Mouse (Mus musculus): Measurements from ENCODE around the gene 9130023H24Rik. TPM values are rescaled to one million over a fixed set of nuclear protein-coding genes. Genes with fewer than 3 reads are reported as not detected.

Gene 9130023H24Rik
- total RNA-seq, 1 experiment: 2.6 TPM

GRCm38 (mm10) chr7:128281765-128282164 lies 43.9 kb upstream of the 9130023H24Rik start:
- TF ChIP-seq CHD2 (IDR thresholded peaks at IDR 0.05; ENCODE audit: low read depth, low read length) (no peak), ZNF384 (IDR thresholded peaks at IDR 0.05; ENCODE audit: low read depth, low read length) (no peak), HCFC1 (IDR thresholded peaks at IDR 0.05; ENCODE audit: borderline replicate concordance, insufficient read depth, low read length) (no peak)
- Histone ChIP-seq H3K9me3 (ENCODE audit: control insufficient read depth, insufficient read depth, low read depth, low read length) (no peaks in the 10 kb centered on the region), H3K4me3 (ENCODE audit: insufficient read depth in 1 of 2, low read depth in 1 of 2, low read length in 2 of 2, poor library complexity in 1 of 2, severe bottlenecking in 1 of 2) (no peak overlapping the region), H3K27ac (ENCODE audit: insufficient read depth, low read depth, low read length, poor library complexity, severe bottlenecking) (no peak overlapping the region), H3K36me3 (ENCODE audit: control insufficient read depth, insufficient read depth, low read length, poor library complexity, severe bottlenecking) (peaks cover 6% of the 10 kb centered on the region), H3K9ac (ENCODE audit: insufficient read depth, low read depth, low read length, poor library complexity, severe bottlenecking) (no peak overlapping the region), H3K4me1 (ENCODE audit: control insufficient read depth in 2 of 2, insufficient read depth in 2 of 2, low read length in 2 of 2, poor library complexity in 1 of 2) (peaks cover 0 to 6% of the 10 kb centered on the region in 2 experiments; a peak in 2 of 4 replicates)
- DNase-seq (ENCODE audit: low read depth, low spot score): no peak
- in situ Hi-C loops (cut with MboI; ENCODE audit: low sequenced_read_pairs in 2 of 2, unreplicated experiment in 2 of 2): no loop called here

GRCm38 (mm10) chr7:128279750-128280149 lies 41.9 kb upstream of the 9130023H24Rik start:
- no peak for TF ChIP-seq ZNF384 (IDR thresholded peaks at IDR 0.05; ENCODE audit: low read depth, low read length)
- TF ChIP-seq ZC3H11A (IDR thresholded peaks at IDR 0.05; ENCODE audit: borderline replicate concordance, low read depth, low read length): no peak
- no peak for TF ChIP-seq CHD2 (IDR thresholded peaks at IDR 0.05; ENCODE audit: low read depth, low read length)
- no peak for TF ChIP-seq MAFK (IDR thresholded peaks at IDR 0.05; ENCODE audit: insufficient read depth, low read depth, low read length)
- TF ChIP-seq HCFC1 (IDR thresholded peaks at IDR 0.05; ENCODE audit: borderline replicate concordance, insufficient read depth, low read length): no peak
- peaks cover 0 to 11% of the 10 kb centered on the region in 2 experiments; a peak in 2 of 4 replicates for H3K4me1 ChIP-seq (ENCODE audit: control insufficient read depth in 2 of 2, insufficient read depth in 2 of 2, low read length in 2 of 2, poor library complexity in 1 of 2)
- in situ Hi-C loops (cut with MboI; ENCODE audit: low sequenced_read_pairs in 2 of 2, unreplicated experiment in 2 of 2): no loop called here
- peaks cover 11% of the 10 kb centered on the region for H3K36me3 ChIP-seq (ENCODE audit: control insufficient read depth, insufficient read depth, low read length, poor library complexity, severe bottlenecking)
- H3K27ac ChIP-seq (ENCODE audit: insufficient read depth, low read depth, low read length, poor library complexity, severe bottlenecking): no peak overlapping the region
- no peak overlapping the region for H3K4me3 ChIP-seq (ENCODE audit: insufficient read depth in 1 of 2, low read depth in 1 of 2, low read length in 2 of 2, poor library complexity in 1 of 2, severe bottlenecking in 1 of 2)
- DNase-seq (ENCODE audit: low read depth, low spot score): no peak
- no peaks in the 10 kb centered on the region for H3K9me3 ChIP-seq (ENCODE audit: control insufficient read depth, insufficient read depth, low read depth, low read length)
- no peak overlapping the region for H3K9ac ChIP-seq (ENCODE audit: insufficient read depth, low read depth, low read length, poor library complexity, severe bottlenecking)

GRCm38 (mm10) chr7:128276051-128276450 lies 38.2 kb upstream of the 9130023H24Rik start:
- H3K36me3 ChIP-seq (ENCODE audit: control insufficient read depth, insufficient read depth, low read length, poor library complexity, severe bottlenecking): peaks cover 15% of the 10 kb centered on the region; the same call in 1 of the 2 replicates
- no peak for DNase-seq (ENCODE audit: low read depth, low spot score)
- TF ChIP-seq ZC3H11A (IDR thresholded peaks at IDR 0.05; ENCODE audit: borderline replicate concordance, low read depth, low read length) (no peak), ZNF384 (IDR thresholded peaks at IDR 0.05; ENCODE audit: low read depth, low read length) (no peak), HCFC1 (IDR thresholded peaks at IDR 0.05; ENCODE audit: borderline replicate concordance, insufficient read depth, low read length) (no peak), CHD2 (IDR thresholded peaks at IDR 0.05; ENCODE audit: low read depth, low read length) (no peak)
- no peak overlapping the region for H3K4me3 ChIP-seq (ENCODE audit: insufficient read depth in 1 of 2, low read depth in 1 of 2, low read length in 2 of 2, poor library complexity in 1 of 2, severe bottlenecking in 1 of 2)
- in situ Hi-C loops (cut with MboI; ENCODE audit: low sequenced_read_pairs in 2 of 2, unreplicated experiment in 2 of 2): no loop called here
- H3K9me3 ChIP-seq (ENCODE audit: control insufficient read depth, insufficient read depth, low read depth, low read length): no peaks in the 10 kb centered on the region
- H3K27ac ChIP-seq (ENCODE audit: insufficient read depth, low read depth, low read length, poor library complexity, severe bottlenecking): no peak overlapping the region
- no peak overlapping the region for H3K9ac ChIP-seq (ENCODE audit: insufficient read depth, low read depth, low read length, poor library complexity, severe bottlenecking)
- H3K4me1 ChIP-seq (ENCODE audit: control insufficient read depth in 2 of 2, insufficient read depth in 2 of 2, low read length in 2 of 2, poor library complexity in 1 of 2): peaks cover 0 to 11% of the 10 kb centered on the region in 2 experiments; a peak in 2 of 4 replicates

- DNase-seq (ENCODE audit: low read depth, low spot score): no peak
- H3K9me3 ChIP-seq (ENCODE audit: control insufficient read depth, insufficient read depth, low read depth, low read length): no peaks in the 10 kb centered on the region
- in situ Hi-C loops (cut with MboI; ENCODE audit: low sequenced_read_pairs in 2 of 2, unreplicated experiment in 2 of 2): no loop called here
- H3K27ac ChIP-seq (ENCODE audit: insufficient read depth, low read depth, low read length, poor library complexity, severe bottlenecking): no peak overlapping the region
- no peak for TF ChIP-seq MAFK (IDR thresholded peaks at IDR 0.05; ENCODE audit: insufficient read depth, low read depth, low read length)
- no peak for TF ChIP-seq HCFC1 (IDR thresholded peaks at IDR 0.05; ENCODE audit: borderline replicate concordance, insufficient read depth, low read length)
- no peak for TF ChIP-seq CHD2 (IDR thresholded peaks at IDR 0.05; ENCODE audit: low read depth, low read length)
- no peak for TF ChIP-seq ZC3H11A (IDR thresholded peaks at IDR 0.05; ENCODE audit: borderline replicate concordance, low read depth, low read length)
- TF ChIP-seq ZNF384 (IDR thresholded peaks at IDR 0.05; ENCODE audit: low read depth, low read length): no peak
- peaks cover 13% of the 10 kb centered on the region; the same call in 1 of the 2 replicates for H3K36me3 ChIP-seq (ENCODE audit: control insufficient read depth, insufficient read depth, low read length, poor library complexity, severe bottlenecking)
- H3K4me1 ChIP-seq (ENCODE audit: control insufficient read depth in 2 of 2, insufficient read depth in 2 of 2, low read length in 2 of 2, poor library complexity in 1 of 2): peaks cover 0 to 19% of the 10 kb centered on the region in 2 experiments; a peak in 2 of 4 replicates
- no peak overlapping the region for H3K9ac ChIP-seq (ENCODE audit: insufficient read depth, low read depth, low read length, poor library complexity, severe bottlenecking)
- no peak overlapping the region for H3K4me3 ChIP-seq (ENCODE audit: insufficient read depth in 1 of 2, low read depth in 1 of 2, low read length in 2 of 2, poor library complexity in 1 of 2, severe bottlenecking in 1 of 2)
These were observed 33.7 kb upstream of the 9130023H24Rik start for GRCm38 (mm10) chr7:128271496-128271895.

- Histone ChIP-seq H3K4me1 (ENCODE audit: control insufficient read depth in 2 of 2, insufficient read depth in 2 of 2, low read length in 2 of 2, poor library complexity in 1 of 2) (peaks cover 0 to 17% of the 10 kb centered on the region in 2 experiments; a peak in 1 of 4 replicates), H3K9ac (ENCODE audit: insufficient read depth, low read depth, low read length, poor library complexity, severe bottlenecking) (no peak overlapping the region), H3K36me3 (ENCODE audit: control insufficient read depth, insufficient read depth, low read length, poor library complexity, severe bottlenecking) (peaks cover 6% of the 10 kb centered on the region; the same call in 1 of the 2 replicates), H3K27ac (ENCODE audit: insufficient read depth, low read depth, low read length, poor library complexity, severe bottlenecking) (no peak overlapping the region), H3K9me3 (ENCODE audit: control insufficient read depth, insufficient read depth, low read depth, low read length) (no peaks in the 10 kb centered on the region), H3K4me3 (ENCODE audit: insufficient read depth in 1 of 2, low read depth in 1 of 2, low read length in 2 of 2, poor library complexity in 1 of 2, severe bottlenecking in 1 of 2) (peak overlapping the region; percentile 20 to 44; a peak in 3 of 4 replicates)
- TF ChIP-seq ZNF384 (IDR thresholded peaks at IDR 0.05; ENCODE audit: low read depth, low read length) (no peak), MAFK (IDR thresholded peaks at IDR 0.05; ENCODE audit: insufficient read depth, low read depth, low read length) (no peak), HCFC1 (IDR thresholded peaks at IDR 0.05; ENCODE audit: borderline replicate concordance, insufficient read depth, low read length) (no peak), CHD2 (IDR thresholded peaks at IDR 0.05; ENCODE audit: low read depth, low read length) (no peak), ZC3H11A (IDR thresholded peaks at IDR 0.05; ENCODE audit: borderline replicate concordance, low read depth, low read length) (no peak)
- in situ Hi-C loops (cut with MboI; ENCODE audit: low sequenced_read_pairs in 2 of 2, unreplicated experiment in 2 of 2): no loop called here
- DNase-seq (ENCODE audit: low read depth, low spot score): peak; percentile 62
These were observed 32.6 kb upstream of the 9130023H24Rik start for GRCm38 (mm10) chr7:128270431-128270850.

Data from ES-E14 (cell line).